Mouse (Mus musculus) stomach, postnatal 0 days (tissue): Measurements from ENCODE around the gene Ankrd33b. TPM values are rescaled to one million over a fixed set of nuclear protein-coding genes. Genes with fewer than 3 reads are reported as not detected.

Experiments used
- ATAC-seq: fragments of 200-750 bp; cut with Nextera tagmentation; 2 replicates; pipeline ENCODE4 v1.8.0; 2017; ENCODE audit not compliant: low FRiP score, low TSS enrichment
- DNase-seq: peaks from one replicate; pipeline ENCODE4 v3.0.0-alpha.2; 2016; ENCODE audit warnings: low spot score
- H3K27ac ChIP-seq: fragments of 300-500 bp; sonication (generic); replicated peaks from 2 replicates; pipeline ENCODE4 v1.5.1; 2014; ENCODE audit warnings: mild to moderate bottlenecking, control low read depth
- H3K27me3 ChIP-seq: fragments of 300-500 bp; sonication (generic); 2 replicates; pipeline ENCODE4 v1.6.1; 2014; ENCODE audit warnings: low read length; ENCODE audit not compliant: control insufficient read depth, insufficient read depth
- H3K36me3 ChIP-seq: fragments of 300-500 bp; sonication (generic); 2 replicates; pipeline ENCODE4 v1.6.1; 2014; ENCODE audit warnings: low read length, mixed read lengths; ENCODE audit not compliant: control insufficient read depth, insufficient read depth
- H3K4me1 ChIP-seq: fragments of 300-500 bp; sonication (generic); replicated peaks from 2 replicates; pipeline ENCODE4 v1.6.1; 2014; ENCODE audit warnings: antibody characterized with exemption; ENCODE audit not compliant: control insufficient read depth, insufficient read depth
- H3K4me2 ChIP-seq: fragments of 300-500 bp; sonication (generic); replicated peaks from 2 replicates; pipeline ENCODE4 v1.6.1; 2014; ENCODE audit warnings: low read depth, mild to moderate bottlenecking, control low read depth, moderate library complexity
- H3K4me3 ChIP-seq: fragments of 300-500 bp; sonication (generic); 2 replicates; pipeline ENCODE4 v1.5.1; 2014; ENCODE audit warnings: low read depth, low read length, control low read depth
- H3K9ac ChIP-seq: fragments of 300-500 bp; sonication (generic); 2 replicates; pipeline ENCODE4 v1.6.1; 2014; ENCODE audit warnings: mild to moderate bottlenecking, low read length, control low read depth, mixed read lengths
- H3K9me3 ChIP-seq: fragments of 300-500 bp; sonication (generic); 2 replicates; pipeline ENCODE4 v1.6.1; 2016; ENCODE audit warnings: low read length; ENCODE audit not compliant: control insufficient read depth
- CTCF ChIP-seq: IDR thresholded peaks from 2 replicates; pipeline ENCODE4 v1.5.1; 2016; ENCODE audit warnings: antibody characterized with exemption, low read depth, mild to moderate bottlenecking, moderate library complexity
- EP300 ChIP-seq: optimal IDR thresholded peaks from 2 replicates; pipeline ENCODE3; 2016; ENCODE audit warnings: antibody characterized with exemption
- WGBS: fragments of 180-500 bp; shearing (Covaris S2); extraction: QIAGEN DNeasy Blood & Tissue Kit; methylation state at CpG from one replicate; pipeline ENCODE4 v1.1.7; 2014; 5-methylcytosine and 5-hydroxymethylcytosine counted together
- polyA plus RNA-seq: library from polyadenylated mRNA; unstranded; fragments of >200 nt; fragmentation: Nextera tagmentation; extraction: Ambion mirVana; gene quantifications from 2 replicates; pipeline ENCODE4 v1.2.1, GENCODE M21; 2015

The Ankrd33b gene
- polyA plus RNA-seq, 1 experiment from 2014 or later: 0.41 TPM

DNA sequence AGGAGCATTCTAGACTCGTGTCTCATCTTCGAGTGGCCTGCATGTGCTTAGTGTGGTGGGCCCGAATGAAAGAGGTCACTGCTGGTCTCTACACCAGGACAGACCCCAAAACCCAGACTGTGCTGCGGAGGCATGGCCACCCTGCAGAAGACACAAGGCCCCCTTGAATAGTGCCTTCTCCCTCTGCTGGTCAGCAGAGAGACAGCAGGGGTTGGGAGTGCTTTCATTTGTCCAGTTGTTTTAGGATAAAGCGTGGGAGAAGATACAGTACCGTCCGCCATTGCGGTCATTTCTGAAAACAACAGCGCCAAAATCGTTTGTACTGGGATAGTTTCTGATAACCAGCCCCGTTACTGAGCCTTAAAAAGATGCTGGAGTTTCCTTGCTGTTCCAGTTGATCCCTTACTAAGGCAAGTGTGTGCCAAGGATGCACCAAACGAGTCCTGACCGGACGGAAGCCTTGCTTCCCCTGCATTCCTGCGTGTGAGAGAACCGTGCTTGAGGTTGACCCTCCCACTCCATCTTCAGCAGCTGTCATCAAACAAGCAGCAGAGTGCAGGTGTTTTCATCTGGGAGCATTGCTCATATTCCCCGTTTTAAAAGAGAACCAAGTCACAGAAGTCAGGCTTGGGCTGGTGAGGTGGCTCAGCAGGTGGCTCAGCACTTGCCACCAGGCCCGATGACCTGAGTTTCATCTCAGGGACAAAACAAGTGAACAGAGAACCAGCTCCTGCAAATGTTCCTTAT is 108.7 kb downstream of the Ankrd33b start:
- Histone ChIP-seq H3K27me3 (no peaks in the 10 kb centered on the region), H3K4me3 (no peak overlapping the region), H3K36me3 (no peaks in the 10 kb centered on the region), H3K27ac (no peak overlapping the region), H3K4me2 (no peak overlapping the region), H3K4me1 (no peaks in the 10 kb centered on the region), H3K9me3 (no peaks in the 10 kb centered on the region), H3K9ac (no peak overlapping the region)
- WGBS: 68% methylated on average over 18 of the region's 18 CpGs
- ATAC-seq (no peak), DNase-seq (no peak)
- TF ChIP-seq EP300: no peak
- peak; percentile 73 for TF ChIP-seq CTCF

DNA sequence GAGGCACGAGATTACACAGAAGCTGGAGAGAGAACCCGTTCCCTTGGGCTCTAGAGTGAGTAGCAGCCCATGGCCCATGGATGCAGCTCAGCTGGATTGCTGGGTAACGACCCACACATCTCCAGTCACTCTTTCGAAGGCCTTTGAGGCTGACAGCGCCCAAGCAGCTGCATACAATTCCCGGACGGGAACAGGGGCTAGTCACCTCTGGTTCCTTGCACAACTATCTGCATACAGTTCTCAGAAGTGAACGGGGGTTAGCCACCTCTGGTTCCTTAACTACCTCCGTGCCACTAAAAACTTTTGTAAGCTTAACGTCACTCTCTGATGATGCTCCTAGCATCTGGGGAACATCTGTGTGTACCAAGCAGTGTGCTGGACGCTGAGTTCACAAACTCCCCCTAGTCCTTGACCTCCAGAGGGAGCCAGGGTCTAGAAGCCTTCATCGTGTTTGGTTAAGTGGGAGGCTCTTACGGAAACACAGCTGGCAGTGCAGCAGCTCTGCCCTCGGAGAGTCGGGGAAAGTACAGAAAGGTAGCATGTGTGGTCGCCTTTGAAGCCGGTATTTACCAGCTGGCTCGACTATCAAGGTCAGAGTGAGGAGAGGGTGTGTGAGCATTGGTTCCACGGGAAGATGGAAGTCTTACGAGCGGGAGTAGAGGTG is 109.4 kb downstream of the Ankrd33b start:
- TF ChIP-seq EP300 (no peak), CTCF (no peak)
- DNase-seq (peak; percentile 34), ATAC-seq (peak; percentile 62)
- Histone ChIP-seq H3K27ac (no peak overlapping the region), H3K27me3 (no peaks in the 10 kb centered on the region), H3K4me2 (no peak overlapping the region), H3K36me3 (no peaks in the 10 kb centered on the region), H3K4me1 (no peaks in the 10 kb centered on the region), H3K9ac (no peak overlapping the region), H3K4me3 (no peak overlapping the region), H3K9me3 (no peaks in the 10 kb centered on the region)
- 45% methylated on average over 21 of the region's 21 CpGs for WGBS

DNA sequence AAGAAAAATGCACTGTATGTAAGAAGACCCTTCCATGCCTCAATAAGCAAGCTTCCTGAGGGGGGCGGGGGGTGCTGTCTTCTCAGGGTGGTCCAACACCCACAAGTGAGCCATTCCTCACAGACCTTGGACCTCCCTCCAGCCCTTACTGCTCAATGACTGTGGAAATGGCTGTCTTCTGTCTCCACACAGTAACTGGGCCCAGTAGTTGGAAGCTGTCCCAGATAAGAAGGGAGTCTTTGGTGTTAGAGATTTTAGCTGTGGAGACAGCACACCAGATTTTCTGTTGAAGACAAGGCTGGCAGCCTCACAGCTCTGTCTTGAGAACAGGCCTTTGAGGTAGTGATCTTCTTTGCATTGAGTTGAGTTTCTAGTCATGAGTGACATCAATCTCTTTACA is 110.2 kb downstream of the Ankrd33b start:
- Histone ChIP-seq H3K27me3 (no peaks in the 10 kb centered on the region), H3K4me1 (no peaks in the 10 kb centered on the region), H3K27ac (no peak overlapping the region), H3K4me2 (no peak overlapping the region), H3K4me3 (no peak overlapping the region), H3K9me3 (no peaks in the 10 kb centered on the region), H3K9ac (no peak overlapping the region), H3K36me3 (no peaks in the 10 kb centered on the region)
- TF ChIP-seq EP300 (no peak), CTCF (no peak)
- ATAC-seq (no peak), DNase-seq (no peak)
- 83% methylated on average over 1 of the region's 1 CpGs for WGBS

DNA sequence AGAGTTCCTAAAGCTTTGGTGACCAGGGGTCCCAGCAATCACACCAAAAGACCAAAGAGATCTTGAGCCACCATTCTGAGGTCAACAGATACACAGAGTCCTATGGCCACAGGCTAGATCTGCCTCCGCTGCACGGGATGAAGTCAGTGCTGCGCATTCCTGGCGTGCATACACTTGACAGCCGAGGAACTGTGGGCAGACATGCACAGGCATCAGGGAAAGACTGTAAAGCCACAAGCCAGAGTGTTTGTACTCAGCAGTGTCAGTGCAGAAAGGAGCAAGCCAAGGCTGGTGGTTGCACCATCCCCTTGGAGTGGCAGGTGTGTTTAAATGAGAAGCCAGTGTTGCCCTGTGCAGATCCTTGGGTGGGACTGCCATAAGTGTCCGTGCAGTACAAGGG is 111.8 kb downstream of the Ankrd33b start:
- Histone ChIP-seq H3K27ac (no peak overlapping the region), H3K27me3 (no peaks in the 10 kb centered on the region), H3K4me1 (no peaks in the 10 kb centered on the region), H3K4me3 (no peak overlapping the region), H3K36me3 (no peaks in the 10 kb centered on the region), H3K9me3 (no peaks in the 10 kb centered on the region), H3K4me2 (no peak overlapping the region), H3K9ac (no peak overlapping the region)
- ATAC-seq (no peak), DNase-seq (no peak)
- 78% methylated on average over 6 of the region's 6 CpGs for WGBS
- TF ChIP-seq EP300 (no peak), CTCF (no peak)

DNA sequence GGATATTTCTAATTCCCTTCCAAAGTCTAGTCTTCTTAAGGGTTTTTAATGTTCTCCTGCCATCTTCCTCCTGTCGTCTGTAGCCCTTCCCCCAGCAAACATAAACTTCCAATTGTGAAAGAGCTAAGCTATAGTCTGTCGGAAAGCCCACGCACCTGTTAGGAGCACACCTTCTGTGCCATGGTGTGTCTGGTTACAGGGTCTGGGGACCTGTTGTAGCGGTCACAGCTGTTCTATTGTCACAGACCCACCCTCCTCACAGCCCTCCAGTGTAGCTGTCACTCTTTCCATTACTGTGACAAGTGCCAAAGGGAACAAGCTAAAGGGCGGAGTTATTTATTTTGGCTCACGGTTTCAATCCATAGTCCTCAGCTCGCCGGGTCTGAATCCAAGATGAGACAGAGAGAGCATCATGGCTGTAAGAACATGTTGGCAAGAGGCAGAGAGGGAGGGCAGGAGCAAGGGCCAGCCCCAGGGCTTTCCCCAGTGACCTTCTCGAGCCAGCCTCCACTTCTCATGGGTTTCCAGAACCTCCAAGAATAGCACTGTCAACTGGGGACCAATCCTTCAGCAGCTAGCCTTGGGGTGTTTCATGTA is 112.5 kb downstream of the Ankrd33b start:
- WGBS: 76% methylated on average over 9 of the region's 9 CpGs
- TF ChIP-seq EP300 (no peak), CTCF (no peak)
- Histone ChIP-seq H3K4me2 (no peak overlapping the region), H3K9ac (no peak overlapping the region), H3K9me3 (no peaks in the 10 kb centered on the region), H3K4me1 (no peaks in the 10 kb centered on the region), H3K27me3 (no peaks in the 10 kb centered on the region), H3K27ac (no peak overlapping the region), H3K36me3 (no peaks in the 10 kb centered on the region), H3K4me3 (no peak overlapping the region)
- DNase-seq (no peak), ATAC-seq (no peak)

DNA sequence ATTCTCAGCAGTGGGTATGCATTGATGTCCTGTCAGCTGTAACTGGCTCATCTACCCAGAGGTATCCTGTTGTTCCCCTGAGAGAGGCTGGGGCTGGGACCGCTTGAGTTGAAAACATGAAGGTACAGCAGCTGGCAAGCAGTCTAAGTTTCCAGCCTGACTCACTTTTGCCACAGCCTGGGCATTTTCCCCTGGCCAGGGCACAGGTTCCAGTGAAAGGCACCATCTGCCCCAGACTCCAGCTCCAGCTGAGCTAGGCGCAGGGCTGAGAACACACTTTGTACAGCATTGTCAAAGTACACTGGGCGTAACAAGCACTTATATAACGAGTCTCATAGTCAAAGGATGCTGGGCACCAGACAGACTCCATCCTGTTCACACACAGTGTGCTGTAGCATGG is 113.6 kb downstream of the Ankrd33b start:
- no peaks in the 10 kb centered on the region for H3K9me3 ChIP-seq
- H3K36me3 ChIP-seq: no peaks in the 10 kb centered on the region
- no peak overlapping the region for H3K4me2 ChIP-seq
- H3K4me1 ChIP-seq: no peaks in the 10 kb centered on the region
- WGBS: 90% methylated on average over 4 of the region's 4 CpGs
- ATAC-seq (no peak), DNase-seq (no peak)
- TF ChIP-seq EP300 (no peak), CTCF (no peak)
- H3K4me3 ChIP-seq: no peak overlapping the region
- no peaks in the 10 kb centered on the region for H3K27me3 ChIP-seq
- no peak overlapping the region for H3K27ac ChIP-seq
- no peak overlapping the region for H3K9ac ChIP-seq
